Mouse (Mus musculus) granulocyte monocyte progenitor cell, adult 5-6 weeks (primary cell): ENCODE measurements around the gene Arhgdib. TPM values are rescaled to one million over a fixed set of nuclear protein-coding genes. Genes with fewer than 3 reads are reported as not detected.
"Not testable (repeated sequence)": the region's sequence is repeated elsewhere in the genome, so short reads cannot be mapped to it uniquely, and the experiment has no call there.

Source experiments
- ATAC-seq: replicated peaks from 2 replicates; pipeline ENCODE4 v1.8.0; 2016; ENCODE audit warnings: mild to moderate bottlenecking, moderate TSS enrichment, inconsistent platforms; ENCODE audit not compliant: poor library complexity, severe bottlenecking
- total RNA-seq, 2 experiments: library from RNA; stranded (forward) in 1 of 2; stranded (reverse) in 1 of 2; fragments of 200-712, 200-1000 nt in 1 of 2; fragments of >200 nt in 1 of 2; fragmentation: Nextera tagmentation in 1 of 2; gene quantifications; 2 replicates each; pipeline ENCODE4 v1.2.3; 2014 to 2017

The Arhgdib gene
- total RNA-seq, 2 experiments from 2014 or later = 1,275 to 2,149 TPM

DNA sequence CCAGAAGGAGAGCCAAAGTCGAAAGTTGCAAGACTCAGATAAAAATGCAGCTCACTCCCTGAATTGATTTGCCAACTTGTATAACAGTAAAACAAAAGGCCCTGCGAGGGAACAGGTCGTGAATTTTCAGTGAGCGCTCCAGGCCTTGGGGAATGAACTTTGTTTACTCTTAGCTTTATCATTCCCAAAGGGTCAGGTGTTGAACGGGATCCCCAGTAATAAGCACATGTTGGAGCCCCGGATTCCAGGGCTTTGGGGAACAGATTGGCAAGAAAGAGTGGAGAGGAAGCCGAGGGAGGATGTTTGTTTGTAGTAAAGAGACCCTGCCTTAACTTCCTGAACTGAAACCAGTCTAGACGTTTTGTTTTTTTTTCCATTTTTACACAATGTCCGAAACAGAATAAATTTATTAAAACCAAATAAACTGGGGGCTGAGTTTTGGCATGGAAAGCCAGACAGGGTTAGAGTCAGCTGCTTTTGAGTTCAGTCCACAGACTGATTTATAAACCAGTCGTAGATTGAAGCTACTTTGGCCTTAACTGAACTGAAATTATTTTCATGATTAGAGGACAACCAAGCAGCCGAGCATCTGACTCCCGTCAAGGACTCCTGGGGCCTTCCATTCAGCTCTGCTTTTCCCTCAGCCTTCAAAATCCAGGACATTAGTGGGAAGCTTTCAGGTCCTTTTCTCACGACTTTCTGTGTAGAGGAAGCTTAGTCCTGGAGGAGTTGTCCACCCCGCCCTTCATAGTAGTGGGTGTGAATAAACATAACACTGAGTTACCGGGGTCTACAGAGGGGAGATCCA is 47.0 kb downstream of the Arhgdib start:
- no peak for ATAC-seq

DNA sequence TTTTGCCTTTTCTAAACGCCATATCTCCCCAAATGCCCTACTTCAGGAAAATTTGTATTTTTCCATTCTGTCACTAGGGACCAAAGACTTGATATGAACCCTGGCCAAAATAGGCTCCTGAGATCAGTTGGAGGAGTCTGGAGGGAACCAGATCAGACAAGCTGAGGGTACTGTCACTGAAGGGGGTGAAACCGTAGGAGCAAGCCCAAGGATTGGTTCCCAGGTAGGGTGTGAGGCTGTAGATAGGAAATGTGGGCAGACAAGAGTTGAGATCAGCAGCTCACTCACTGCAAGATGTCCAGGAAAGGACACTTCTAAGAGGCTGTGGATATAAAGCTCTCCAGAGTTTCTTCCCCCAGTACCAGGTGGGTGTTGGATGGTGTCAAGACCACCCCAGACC is 49.7 kb downstream of the Arhgdib start:
- no peak for ATAC-seq

DNA sequence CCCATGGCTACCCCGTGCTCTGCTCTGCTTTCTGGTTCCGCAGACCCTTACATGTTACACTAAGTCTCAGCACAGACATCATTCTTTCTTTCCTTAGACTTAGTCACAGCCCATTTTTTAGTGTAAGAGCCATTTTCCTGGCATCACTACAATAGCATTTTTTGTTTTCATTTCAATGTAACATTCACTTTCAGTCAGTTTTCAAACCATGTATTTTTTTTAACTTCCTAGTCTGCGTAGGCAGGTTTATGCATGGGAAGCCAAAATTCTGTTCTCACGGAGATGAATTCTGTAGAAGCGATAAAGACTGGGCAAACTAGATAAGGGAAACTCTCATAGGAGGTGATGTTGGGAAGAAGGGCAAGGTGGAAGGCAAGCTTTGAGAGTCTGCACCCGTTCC is 52.1 kb downstream of the Arhgdib start:
- ATAC-seq = no peak

DNA sequence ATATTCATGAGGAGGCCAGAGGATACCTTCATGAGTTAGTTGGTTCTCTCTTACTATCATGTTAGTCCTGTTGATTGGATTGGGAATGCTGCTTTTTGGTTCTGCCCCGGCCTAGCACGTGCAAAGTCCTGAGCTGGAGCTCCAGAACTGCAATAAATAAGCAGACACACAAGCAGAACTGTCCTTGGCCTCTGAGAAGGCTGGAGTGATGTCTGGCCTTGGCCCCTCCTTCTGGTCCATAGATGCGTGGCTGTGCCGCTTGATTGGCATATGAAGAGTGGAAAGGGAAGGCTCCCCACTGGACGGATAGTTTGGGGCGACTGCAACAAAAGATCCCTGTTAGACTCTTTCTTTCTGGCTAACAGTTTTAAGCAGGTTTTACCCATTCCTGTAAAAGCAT is 52.6 kb downstream of the Arhgdib start:
- no peak for ATAC-seq

DNA sequence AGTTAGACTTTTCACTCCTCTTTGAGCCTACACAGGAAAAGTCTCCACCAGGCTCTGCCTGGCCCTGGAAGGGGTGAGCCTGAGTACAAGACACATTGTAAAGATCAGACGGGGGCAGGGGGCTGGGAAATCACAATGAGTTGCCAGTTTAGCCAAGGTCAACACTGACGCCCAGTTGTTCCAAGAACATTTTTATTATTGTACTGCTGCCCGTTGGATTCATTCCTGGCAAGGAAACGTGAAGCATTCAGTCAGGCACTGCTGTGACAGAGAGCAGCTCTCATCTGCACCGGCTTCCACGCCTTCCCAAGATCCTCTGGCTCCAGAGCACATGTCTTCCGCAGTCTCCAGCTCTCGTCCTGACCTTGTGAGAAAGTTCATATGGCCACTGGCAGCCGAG is 53.8 kb downstream of the Arhgdib start:
- no peak for ATAC-seq

DNA sequence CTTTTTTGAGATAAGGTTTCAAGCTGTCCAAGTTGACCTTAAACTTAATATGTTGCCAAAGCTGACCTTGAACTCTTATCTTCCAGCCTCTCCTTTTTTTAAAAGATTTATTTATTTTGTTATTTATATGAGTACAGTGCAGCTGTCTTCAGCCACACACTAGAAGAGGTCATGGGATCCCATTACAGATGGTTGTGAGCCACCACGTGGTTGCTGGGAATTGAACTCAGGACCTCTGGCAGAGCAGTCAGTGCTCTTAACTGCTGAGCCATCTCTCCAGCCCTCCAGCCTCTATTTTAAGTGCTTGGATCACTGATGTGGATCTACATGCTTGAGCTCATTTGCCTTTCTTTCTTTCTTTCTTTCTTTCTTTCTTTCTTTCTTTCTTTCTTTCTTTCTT is 56.9 kb downstream of the Arhgdib start:
- not testable (repeated sequence) for ATAC-seq

DNA sequence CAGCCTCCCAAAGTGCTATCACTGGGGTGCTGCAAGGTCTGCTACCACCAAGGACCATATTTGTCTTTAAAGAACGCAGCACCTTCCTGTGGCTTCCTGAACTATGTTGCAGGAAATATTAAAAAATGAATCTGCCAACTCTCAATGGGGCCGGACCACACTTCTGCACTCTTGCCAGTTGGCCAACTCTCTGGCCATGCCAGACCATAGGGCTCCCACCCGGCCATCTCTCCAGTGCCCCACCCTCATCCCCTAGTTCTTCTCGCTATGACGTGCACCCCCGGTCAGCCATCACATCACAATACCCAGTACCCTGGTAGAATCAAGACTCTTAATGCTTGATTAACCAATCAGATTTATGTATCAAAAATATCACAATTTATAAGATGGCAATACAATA is 57.7 kb downstream of the Arhgdib start:
- no peak for ATAC-seq

DNA sequence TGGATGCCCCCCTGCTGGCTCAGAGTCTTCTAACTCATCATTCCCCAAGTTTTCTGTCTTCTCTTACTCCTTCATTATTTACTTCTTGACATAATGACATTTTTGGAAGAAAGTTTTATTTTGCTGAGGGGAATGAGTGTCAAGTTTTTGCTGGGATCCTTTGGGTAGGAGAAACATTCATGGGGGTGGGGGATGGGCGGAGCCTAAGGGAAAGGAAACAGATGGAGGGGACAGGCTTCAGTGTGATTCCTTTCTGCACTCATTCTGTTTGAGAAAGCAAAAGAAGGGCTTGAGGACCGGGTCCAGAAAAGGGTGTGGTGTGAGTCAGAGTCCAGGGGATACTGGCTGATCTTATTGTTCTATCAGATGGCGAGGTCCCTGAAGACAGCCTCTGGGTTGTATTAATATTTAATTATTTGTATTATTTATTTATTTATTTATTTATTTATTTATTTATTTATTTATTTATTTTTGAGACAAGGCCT is 58.2 kb downstream of the Arhgdib start:
- ATAC-seq = no peak

DNA sequence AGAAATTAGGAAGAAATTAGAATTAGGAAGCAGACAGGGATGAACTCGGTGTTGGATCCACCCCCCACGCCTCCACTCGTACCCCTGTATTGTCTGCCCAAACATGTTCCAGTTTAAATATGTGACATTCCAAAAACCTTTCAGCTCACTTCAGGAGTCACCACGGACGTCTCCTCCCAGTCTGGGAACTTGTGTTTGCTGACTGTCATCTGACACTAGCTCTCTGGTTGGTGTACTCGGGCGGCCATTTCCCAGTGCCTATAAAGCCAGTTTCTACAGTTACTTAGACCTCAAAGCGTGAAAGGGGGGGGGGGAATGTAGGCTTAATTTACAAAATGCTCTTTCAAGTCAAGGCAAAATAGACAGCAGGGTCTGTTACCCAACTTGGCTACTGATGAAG is 60.0 kb downstream of the Arhgdib start:
- no peak for ATAC-seq

DNA sequence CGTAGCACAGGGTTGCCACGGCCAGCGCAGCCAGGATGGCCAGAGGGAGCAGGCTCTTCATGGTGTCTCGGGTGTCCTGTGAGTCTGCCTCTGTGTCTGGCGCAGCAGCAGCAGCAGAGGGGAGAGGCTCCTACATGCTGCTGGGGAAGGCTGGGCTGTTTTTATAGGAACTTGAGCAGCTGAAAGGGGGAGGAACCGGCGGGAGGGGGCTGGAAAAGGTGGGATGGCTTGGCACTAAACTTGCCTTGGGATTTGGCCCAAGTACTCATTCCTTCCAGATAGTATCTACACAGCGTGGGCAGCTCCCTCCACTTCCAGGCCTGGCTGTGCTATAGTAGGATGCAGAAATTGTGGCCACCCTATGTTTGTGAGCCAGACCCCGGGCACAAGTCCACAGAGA is 66.0 kb downstream of the Arhgdib start, which contains the start of gene Mgp:
Gene Mgp, minus strand, starts transcription at position 154 of the 400 bp plus-strand sequence.
- ATAC-seq = no peak

DNA sequence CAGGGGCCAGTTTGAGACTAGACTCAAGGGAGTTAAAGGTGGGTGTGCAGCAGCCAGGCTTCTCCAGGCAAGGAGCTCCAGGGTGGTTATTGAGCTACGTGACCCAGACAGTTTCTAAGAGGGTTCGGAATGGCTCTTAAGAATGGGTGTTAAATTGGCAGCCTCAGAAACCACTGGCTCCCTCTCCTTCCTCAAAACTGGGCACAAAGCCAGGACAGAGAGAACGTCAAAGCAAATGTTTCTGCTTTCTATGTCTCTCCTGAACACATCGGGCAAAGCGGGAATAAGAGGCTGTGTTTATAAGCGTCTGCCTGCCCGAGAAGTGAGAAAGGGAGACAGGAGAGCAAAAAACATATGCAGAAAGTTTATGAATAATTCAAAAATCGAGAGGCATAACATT is 67.1 kb downstream of the Arhgdib start:
- ATAC-seq = peak; percentile 44

Other genes starting within 250 kb of the Arhgdib start
- not detected in 2 replicates for gene Gucy2c, start 160.1 kb downstream of the Arhgdib start, total RNA-seq (2014; fragmentation: Nextera tagmentation)
- not detected in 2 replicates for gene Gucy2c, start 160.1 kb downstream of the Arhgdib start, total RNA-seq (2017)
- gene Hist4h4, start 137.5 kb downstream of the Arhgdib start, total RNA-seq (2014; fragmentation: Nextera tagmentation) = 7.0 and 20.7 TPM in 2 replicates
- gene Hist4h4, start 137.5 kb downstream of the Arhgdib start, total RNA-seq (2017) = 46.7 and 58.9 TPM in 2 replicates
- gene H2afj, start 133.7 kb downstream of the Arhgdib start, total RNA-seq (2014; fragmentation: Nextera tagmentation) = 30.2 and 52.4 TPM in 2 replicates
- gene H2afj, start 133.7 kb downstream of the Arhgdib start, total RNA-seq (2017) = 69.6 and 88.9 TPM in 2 replicates
- gene BC049715, start 114.3 kb downstream of the Arhgdib start, total RNA-seq (2014; fragmentation: Nextera tagmentation) = 3.3 and 3.9 TPM in 2 replicates
- 1.1 and 2.8 TPM in 2 replicates for gene BC049715, start 114.3 kb downstream of the Arhgdib start, total RNA-seq (2017)
- gene Wbp11, start 113.7 kb downstream of the Arhgdib start, total RNA-seq (2014; fragmentation: Nextera tagmentation) = 139 and 168 TPM in 2 replicates
- 53.9 and 58.5 TPM in 2 replicates for gene Wbp11, start 113.7 kb downstream of the Arhgdib start, total RNA-seq (2017)
- gene Smco3, start 106.4 kb downstream of the Arhgdib start, total RNA-seq (2014; fragmentation: Nextera tagmentation) = not detected in 2 replicates
- gene Smco3, start 106.4 kb downstream of the Arhgdib start, total RNA-seq (2017) = 0.21 and 1.8 TPM in 2 replicates
- 0.64 TPM in 1 of 2 replicates, not detected in the other for gene Art4, start 84.2 kb downstream of the Arhgdib start, total RNA-seq (2014; fragmentation: Nextera tagmentation)
- gene Art4, start 84.2 kb downstream of the Arhgdib start, total RNA-seq (2017) = 1.2 and 1.6 TPM in 2 replicates
- gene Mgp, start 66.1 kb downstream of the Arhgdib start, total RNA-seq (2014; fragmentation: Nextera tagmentation) = not detected in 2 replicates
- not detected in 2 replicates for gene Mgp, start 66.1 kb downstream of the Arhgdib start, total RNA-seq (2017)
- gene Erp27, start 19.7 kb downstream of the Arhgdib start, total RNA-seq (2014; fragmentation: Nextera tagmentation) = 1.4 TPM in 1 of 2 replicates, not detected in the other
- gene Erp27, start 19.7 kb downstream of the Arhgdib start, total RNA-seq (2017) = 0.77 TPM in 1 of 2 replicates, not detected in the other
- not detected in 2 replicates for gene Pde6h, start 18.1 kb downstream of the Arhgdib start, total RNA-seq (2014; fragmentation: Nextera tagmentation)
- gene Pde6h, start 18.1 kb downstream of the Arhgdib start, total RNA-seq (2017) = 0.04 TPM in 1 of 2 replicates, not detected in the other
- not detected in 2 replicates for gene Rerg, start 228.6 kb upstream of the Arhgdib start, total RNA-seq (2014; fragmentation: Nextera tagmentation)
- gene Rerg, start 228.6 kb upstream of the Arhgdib start, total RNA-seq (2017) = 1.6 TPM in 1 of 2 replicates, not detected in the other